8 mouse cellular contexts compared by ENCODE assay signal in genomic region chr9:32506161-32506560, GRCm38 (mm10). TPM values are rescaled to one million over a fixed set of nuclear protein-coding genes. Genes with fewer than 3 reads are reported as not detected.
DNase-seq lines count a peak whose midpoint lies in the region; ATAC-seq and TF ChIP-seq lines count a peak whose summit lies in the region.

No protein-coding gene starts in this region.

- no peak for TF ChIP-seq CTCF in forebrain, postnatal 0 days (IDR thresholded peaks at IDR 0.05; ENCODE audit: low read depth)

- no peak; the same call in 1 of the 2 replicates for ATAC-seq in kidney, embryonic 15.5 days (replicated peaks; ENCODE audit: low FRiP score)
- ATAC-seq in megakaryocyte progenitor cell, adult 5-6 weeks (replicated peaks; ENCODE audit: poor library complexity), result peak; percentile 9; the same call in 1 of the 2 replicates
- ATAC-seq in granulocyte monocyte progenitor cell, adult 5-6 weeks (replicated peaks; ENCODE audit: poor library complexity, severe bottlenecking), result no peak
- no peak for ATAC-seq in forebrain, postnatal 0 days

- DNase-seq in adrenal gland, adult (ENCODE audit: inconsistent age in 2 of 2, low spot score in 1 of 2), result peak; percentile 57 to 72
- no peak for DNase-seq in adrenal gland, postnatal 10 days
- peak; percentile 99 for DNase-seq in heart, adult 11 months
- no peak for DNase-seq in layer of hippocampus, postnatal 10 days (ENCODE audit: low spot score in 2 of 2)
- DNase-seq in forebrain, postnatal 0 days, result no peak

- no peaks in the 10 kb centered on the region for H3K36me3 ChIP-seq in kidney, embryonic 15.5 days
- no peaks in the 10 kb centered on the region for H3K36me3 ChIP-seq in forebrain, postnatal 0 days (ENCODE audit: insufficient read depth)

- H3K9ac ChIP-seq in kidney, embryonic 15.5 days, result no peak overlapping the region
- H3K9ac ChIP-seq in forebrain, postnatal 0 days, result no peak overlapping the region

- no peaks in the 10 kb centered on the region for H3K9me3 ChIP-seq in kidney, embryonic 15.5 days (replicated peaks)
- no peaks in the 10 kb centered on the region for H3K9me3 ChIP-seq in forebrain, postnatal 0 days (ENCODE audit: low read length)

- peak overlapping the region; percentile 78 for H3K27ac ChIP-seq in kidney, embryonic 15.5 days
- no peak overlapping the region for H3K27ac ChIP-seq in forebrain, postnatal 0 days (ENCODE audit: low read depth, low read length)

- H3K27me3 ChIP-seq in kidney, embryonic 15.5 days, result no peaks in the 10 kb centered on the region
- H3K27me3 ChIP-seq in forebrain, postnatal 0 days (ENCODE audit: insufficient read depth, low read length), result no peaks in the 10 kb centered on the region

- no peak overlapping the region for H3K4me2 ChIP-seq in kidney, embryonic 15.5 days
- H3K4me2 ChIP-seq in forebrain, postnatal 0 days (ENCODE audit: low read depth), result no peak overlapping the region

- no peak overlapping the region for H3K4me3 ChIP-seq in kidney, embryonic 15.5 days (replicated peaks)
- no peak overlapping the region for H3K4me3 ChIP-seq in forebrain, postnatal 0 days (ENCODE audit: low read depth, low read length)

- 26% methylated on average over 8 of the region's 8 CpGs for whole genome bisulfite sequencing in kidney, embryonic 15.5 days
- 62% methylated on average over 8 of the region's 8 CpGs for WGBS in forebrain, postnatal 0 days

- H3K4me1 ChIP-seq in kidney, embryonic 15.5 days, result peaks cover 55% of the 10 kb centered on the region
- no peaks in the 10 kb centered on the region for H3K4me1 ChIP-seq in forebrain, postnatal 0 days (ENCODE audit: insufficient read depth)

RNA-seq across cellular contexts. Expression of gene Fli1, which starts 36.5 kb away (rescaled TPM):
- 10 to 100 TPM; 37.9 to 41.2 TPM for total RNA-seq in adrenal gland, postnatal 10 days (2021)
- polyA plus RNA-seq in kidney, embryonic 15.5 days (2015; fragmentation: Nextera tagmentation; extraction: Ambion mirVana), result 28.3 and 31.0 TPM in 2 replicates
- 80.2 and 93.2 TPM in 2 replicates for total RNA-seq in megakaryocyte progenitor cell, adult 5-6 weeks (2015)
- 104 and 107 TPM in 2 replicates for total RNA-seq in megakaryocyte progenitor cell, adult 5-6 weeks (2017)
- total RNA-seq in granulocyte monocyte progenitor cell, adult 5-6 weeks (2014; fragmentation: Nextera tagmentation), result 63.4 and 68.3 TPM in 2 replicates
- 106 and 109 TPM in 2 replicates for total RNA-seq in granulocyte monocyte progenitor cell, adult 5-6 weeks (2017)
- total RNA-seq in layer of hippocampus, postnatal 10 days (2021), result 10 to 100 TPM in 1 of 2 experiments, 1 to 10 TPM in 1; 7.7 to 10.2 TPM
- total RNA-seq in forebrain, postnatal 0 days (2014; rRNA removed), result 6.2 and 7.0 TPM in 2 replicates
- polyA plus RNA-seq in forebrain, postnatal 0 days (2015; fragmentation: Nextera tagmentation; extraction: Ambion mirVana), result 5.7 and 6.8 TPM in 2 replicates

Comparison
In these comparisons a context has a peak if more than half of its experiments do, and no peak if none do; other contexts are left out.
1. DNase-seq: peak in adrenal gland, adult (2 of 2) and heart, adult 11 months (single experiment); none in adrenal gland, postnatal 10 days (single experiment), layer of hippocampus, postnatal 10 days (0 of 2) and forebrain, postnatal 0 days (single experiment).